Mouse (Mus musculus): ENCODE results near the gene Nrcam.
A peak's percentile ranks its signal among the peaks of the same experiment; 100 is the strongest.

Nrcam gene

GRCm38 (mm10) chr12:44524621-44525565, 196.2 kb downstream of the Nrcam start:
- DNase-seq: no peak

GRCm38 (mm10) chr12:44528391-44529016, 199.8 kb downstream of the Nrcam start:
- no peak for DNase-seq

DNA sequence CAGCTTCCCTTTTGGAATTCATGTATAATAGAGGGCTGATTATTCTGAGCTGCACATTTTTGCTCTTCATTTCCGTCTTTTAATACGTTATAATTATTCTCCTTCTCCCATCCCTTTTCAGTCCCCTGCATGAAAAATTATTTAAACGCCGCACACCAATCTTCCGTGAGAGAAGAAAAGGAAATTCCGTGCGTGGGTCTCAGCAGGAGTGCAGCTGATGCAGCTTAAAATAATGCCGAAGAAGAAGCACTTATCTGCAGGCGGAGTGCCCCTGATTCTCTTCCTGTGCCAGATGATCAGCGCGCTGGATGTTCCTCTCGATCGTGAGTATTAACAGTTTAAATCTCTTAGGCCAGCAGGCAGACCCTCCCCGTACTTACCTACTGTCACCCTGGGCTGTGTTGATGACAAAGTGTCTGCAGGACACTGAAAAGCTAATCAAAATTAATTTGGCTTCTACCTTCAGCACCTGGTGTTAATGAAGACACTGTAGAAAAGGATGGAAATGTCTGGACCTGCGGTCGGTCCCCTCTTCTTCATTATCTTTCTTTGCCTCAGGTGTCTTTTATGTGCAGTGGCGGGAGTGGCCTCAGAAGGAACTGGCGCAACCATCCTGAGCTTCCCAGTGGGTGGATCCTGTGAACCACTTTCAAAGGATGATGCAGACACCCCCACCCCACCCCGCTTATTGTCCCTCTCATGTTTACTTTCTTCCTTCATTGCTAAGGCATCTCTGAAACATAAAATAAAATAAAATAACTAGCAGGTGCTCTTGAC, 203.8 kb downstream of the Nrcam start:
- DNase-seq: no peak

- DNase-seq: no peak
These were observed 205.5 kb downstream of the Nrcam start for GRCm38 (mm10) chr12:44534100-44534633.

DNA sequence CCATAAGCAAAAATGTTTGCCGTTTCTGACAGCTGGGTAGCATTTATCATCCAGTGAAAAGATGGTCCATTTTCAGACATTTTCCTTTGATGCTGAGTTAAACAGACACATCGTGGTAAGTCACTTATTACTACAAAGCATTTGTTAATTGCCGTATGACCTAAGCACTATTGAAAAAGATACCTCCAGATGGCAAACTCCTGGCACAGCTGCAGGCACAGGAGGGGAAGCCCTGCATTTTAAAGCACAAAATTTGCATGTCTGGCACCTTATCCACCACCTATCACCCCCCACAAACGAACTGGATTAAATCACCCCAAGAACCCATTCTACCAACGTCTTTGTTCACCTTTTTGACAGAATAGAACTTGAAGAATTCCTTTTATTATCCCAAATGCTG, 206.9 kb downstream of the Nrcam start:
- DNase-seq: no peak

DNA sequence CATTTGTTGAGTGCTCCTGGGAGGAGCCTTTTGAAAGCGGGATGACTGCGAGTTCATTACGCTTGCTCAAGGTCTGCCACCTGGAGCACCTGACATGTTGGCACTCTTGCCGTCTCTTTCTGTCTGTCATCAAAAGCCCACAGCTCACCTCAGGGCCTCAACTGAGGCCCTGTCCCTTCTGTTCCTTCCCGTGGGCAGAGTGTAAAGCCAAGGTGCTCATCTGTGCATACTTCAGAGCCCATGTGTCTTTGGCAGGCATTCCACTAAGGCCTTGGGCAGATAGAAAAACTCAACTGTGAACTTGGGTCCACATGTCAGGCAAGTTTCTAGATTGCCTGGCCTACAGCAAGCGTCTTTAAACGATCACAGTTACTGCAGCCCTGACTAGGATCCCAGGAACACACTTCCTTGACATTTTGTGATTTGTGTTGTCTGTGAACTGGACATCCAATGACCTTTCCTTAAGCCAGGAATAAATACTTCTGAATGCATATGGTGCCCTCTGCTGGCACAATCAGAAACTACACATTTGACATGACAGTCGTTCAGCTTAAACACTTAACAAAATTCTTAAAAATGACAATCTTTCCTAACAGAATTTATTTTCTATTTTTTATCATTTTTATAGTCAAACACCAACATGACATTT, 219.2 kb downstream of the Nrcam start:
- DNase-seq: peak; percentile 32

DNA sequence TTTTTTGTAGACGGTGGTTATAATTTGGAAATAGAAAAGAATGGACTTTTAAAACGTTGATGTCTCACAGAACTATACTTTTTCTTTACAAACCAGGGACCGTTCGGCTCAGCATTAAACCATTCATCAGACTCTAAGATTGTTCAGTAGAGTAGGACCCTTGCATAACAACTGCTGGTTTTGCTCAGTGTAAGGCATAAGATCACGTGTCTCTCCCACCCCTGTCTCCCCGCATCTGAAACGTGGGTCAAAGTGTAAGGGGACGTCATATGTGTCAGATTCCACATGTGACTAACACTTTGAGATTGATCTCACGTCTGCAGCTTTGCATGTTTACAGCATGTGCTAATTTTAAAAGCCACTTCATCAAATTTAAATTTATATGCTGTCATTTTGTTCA, 219.8 kb downstream of the Nrcam start:
- DNase-seq: no peak

DNA sequence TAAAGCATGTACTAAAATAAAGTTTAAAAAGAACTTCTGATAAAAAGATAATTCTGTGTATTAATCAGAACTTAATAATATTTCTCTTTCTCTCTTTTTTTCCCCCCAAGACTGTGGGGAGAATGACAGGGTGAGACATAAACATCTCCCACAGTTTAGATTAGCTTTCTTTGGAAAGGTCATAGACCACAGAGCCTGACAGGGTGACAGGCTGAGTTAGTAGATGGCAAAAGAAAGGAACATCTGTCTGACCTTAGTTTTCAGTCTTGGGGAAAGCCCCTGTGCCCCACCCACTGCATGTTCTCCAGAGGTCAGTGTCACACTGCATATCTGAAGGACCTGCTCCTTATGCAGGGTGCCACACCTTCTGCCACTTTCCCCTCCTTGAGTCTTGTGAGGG, 222.9 kb downstream of the Nrcam start:
- no peak for DNase-seq

- DNase-seq: no peak
These were observed 225.4 kb downstream of the Nrcam start for GRCm38 (mm10) chr12:44554051-44554450.

DNA sequence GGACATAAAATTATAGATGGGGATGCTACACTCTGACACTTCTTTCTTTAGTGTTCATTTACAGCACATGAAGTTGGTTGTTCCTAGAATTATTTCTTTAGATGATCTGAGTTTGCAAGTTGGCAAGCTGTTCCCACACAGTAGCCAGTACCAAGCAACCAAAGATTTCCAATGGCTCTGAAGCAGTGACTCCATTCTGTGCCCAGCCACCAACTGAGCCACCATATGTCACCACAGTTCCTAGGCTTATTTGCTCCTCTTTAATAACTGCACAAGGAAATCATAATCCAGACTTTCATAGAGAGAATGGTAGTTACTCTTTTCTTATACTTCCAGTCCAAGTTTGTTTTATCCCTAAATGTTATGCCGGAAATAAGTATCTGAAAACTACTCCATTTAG, 226.1 kb downstream of the Nrcam start:
- DNase-seq: no peak

- DNase-seq: no peak
These were observed 231.3 kb downstream of the Nrcam start for GRCm38 (mm10) chr12:44560002-44560401.

DNA sequence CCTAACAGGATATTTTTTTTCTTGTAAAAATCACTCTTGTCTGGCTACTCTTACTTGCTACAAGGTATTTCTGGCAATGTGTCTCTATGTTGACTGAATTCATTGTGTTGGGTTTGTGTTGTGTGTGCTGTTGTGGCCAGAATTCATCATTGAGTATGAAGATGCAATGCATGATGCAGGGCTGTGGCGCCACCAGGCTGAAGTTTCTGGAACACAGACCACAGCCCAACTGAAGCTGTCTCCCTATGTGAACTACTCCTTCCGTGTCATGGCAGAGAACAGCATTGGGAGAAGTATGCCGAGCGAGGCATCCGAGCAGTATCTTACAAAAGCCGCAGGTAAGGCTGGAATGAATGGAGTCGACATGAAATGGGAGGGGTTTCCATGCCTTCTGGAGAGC, 241.4 kb downstream of the Nrcam start:
- DNase-seq: no peak

GRCm38 (mm10) chr12:44572664-44573063, 244.0 kb downstream of the Nrcam start:
- no peak for DNase-seq

- no peak for DNase-seq
These were observed 245.5 kb downstream of the Nrcam start for GRCm38 (mm10) chr12:44574167-44574566.

DNA sequence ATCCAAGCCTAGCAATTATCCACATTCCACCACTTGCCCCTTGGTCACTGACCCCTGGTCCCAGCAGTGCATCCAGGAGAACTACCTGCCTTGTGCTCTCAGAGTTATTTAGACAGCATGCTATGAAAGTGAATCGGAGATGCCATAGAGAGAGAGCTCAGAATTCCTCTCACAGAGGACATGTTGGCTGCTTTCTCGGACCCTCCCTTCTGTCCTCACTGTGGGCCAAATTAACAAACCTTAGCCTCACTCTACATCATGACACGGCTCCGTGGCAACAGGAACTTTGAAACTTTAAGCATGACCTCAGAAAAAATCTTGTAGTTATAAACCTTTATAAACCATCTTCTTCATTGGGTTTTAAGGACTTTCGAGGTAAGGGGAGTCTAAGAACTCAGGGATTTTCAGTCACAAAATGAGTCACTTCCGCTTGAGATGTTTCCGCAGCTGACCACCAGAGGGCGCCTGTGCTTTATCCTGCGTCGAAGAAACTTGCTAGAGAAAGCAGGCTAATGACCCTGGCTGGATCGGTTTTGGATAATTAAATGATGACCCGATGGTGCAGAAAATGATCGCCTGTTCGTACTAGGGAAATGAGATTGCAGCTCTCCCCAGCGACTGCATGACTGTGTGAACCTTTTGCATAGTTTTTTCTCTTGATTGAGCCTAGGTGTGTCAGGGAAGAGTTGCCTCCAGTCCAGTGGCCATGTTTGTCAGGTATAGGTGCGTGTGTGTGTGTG, 272.9 kb downstream of the Nrcam start:
- DNase-seq: peak; percentile 34

DNA sequence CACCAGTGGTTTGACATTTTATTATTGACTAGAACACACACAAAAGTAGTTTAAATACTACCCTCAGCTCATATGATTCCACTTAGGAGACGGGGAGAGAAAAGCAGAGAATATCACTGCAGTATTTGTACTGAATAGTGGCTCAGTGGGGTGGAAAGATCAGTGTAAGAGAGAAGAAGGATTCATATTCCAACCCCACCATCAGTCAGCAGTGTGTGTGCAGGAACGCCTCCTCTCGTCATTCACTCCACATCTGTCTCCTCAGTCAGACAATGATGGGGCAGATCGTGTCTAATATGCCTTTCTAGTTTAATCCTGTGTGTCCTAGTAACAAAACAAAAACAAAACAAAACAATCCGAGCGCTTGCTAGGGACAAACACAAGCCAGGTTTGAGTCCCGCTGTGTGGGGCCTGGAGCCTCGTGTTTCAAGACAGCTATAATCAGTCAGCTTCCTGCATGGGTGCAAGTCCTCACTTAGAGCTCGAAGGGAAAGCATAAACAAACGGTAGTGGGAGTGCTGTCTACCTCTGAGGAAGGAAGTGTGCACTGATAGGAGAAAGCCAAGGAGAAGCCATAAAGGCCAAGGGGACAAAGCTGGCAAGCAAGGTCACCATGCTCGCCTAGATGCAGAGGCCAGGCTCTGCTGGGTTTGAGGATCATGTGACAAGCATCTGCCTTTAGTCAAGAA, 273.7 kb downstream of the Nrcam start:
- no peak for DNase-seq

DNA sequence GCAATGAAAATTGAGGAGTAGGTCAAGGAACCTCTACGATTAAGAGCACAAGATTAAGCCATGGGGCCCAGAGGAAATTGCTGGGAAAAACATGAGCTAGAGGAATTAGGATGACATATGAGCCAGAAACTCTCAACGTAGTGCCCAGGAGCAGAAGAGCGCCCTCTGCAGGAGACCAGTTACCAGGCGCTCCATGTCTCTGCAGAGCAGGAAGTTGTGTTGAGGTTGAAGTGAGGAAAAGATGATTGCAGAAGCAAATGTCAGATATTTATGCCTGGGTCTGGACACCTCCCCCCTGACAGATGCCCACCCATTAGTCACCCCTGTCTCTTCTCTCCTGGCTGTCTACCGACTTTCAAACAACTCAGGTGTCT, 274.3 kb downstream of the Nrcam start:
- DNase-seq: no peak

- no peak for DNase-seq
These were observed 288.3 kb downstream of the Nrcam start for GRCm38 (mm10) chr12:44617001-44617421.

DNA sequence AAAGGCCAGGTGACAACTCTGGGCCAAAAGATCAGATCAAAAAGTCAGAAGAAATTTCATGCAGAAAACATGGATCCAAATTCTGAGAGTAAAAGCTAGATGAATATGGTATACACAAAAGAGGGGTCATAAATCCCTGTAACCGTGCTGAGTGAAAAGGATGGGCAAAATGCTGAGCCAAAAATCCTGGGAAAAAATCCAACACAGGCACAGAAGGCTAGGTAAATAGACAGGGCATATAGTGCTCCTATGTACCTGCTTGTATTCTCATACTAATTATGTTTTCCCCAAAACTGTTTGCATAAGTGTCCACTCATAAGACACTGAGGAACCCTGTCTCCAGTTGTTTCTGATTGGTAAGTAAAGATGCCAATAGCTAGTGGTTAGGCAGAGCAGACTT, 288.8 kb downstream of the Nrcam start:
- DNase-seq: no peak

- DNase-seq: no peak
These were observed 310.7 kb downstream of the Nrcam start for GRCm38 (mm10) chr12:44639341-44639921.

GRCm38 (mm10) chr12:44640579-44640978, 311.9 kb downstream of the Nrcam start:
- no peak for DNase-seq
